Mouse (Mus musculus): ENCODE data around the gene Ttc12. TPM values are rescaled to one million over a fixed set of nuclear protein-coding genes. Genes with fewer than 3 reads are reported as not detected.

The Ttc12 gene
- 1 to 10 TPM in 1 of 2 experiments, under 1 TPM in 1; 0.29 to 1.5 TPM for polyA plus RNA-seq (2012; fragmentation: generic; extraction: Trizol)

GRCm38 (mm10) chr9:49485892-49486311 is at the start of gene Ttc12:
Gene Ttc12 (minus strand): TSS chr9:49486225.

GRCm38 (mm10) chr9:49426921-49427320 is 59.1 kb downstream of the Ttc12 start, which contains the start of gene Ankk1:
Gene Ankk1 (minus strand): TSS chr9:49427021.

Other genes with a start within 250 kb of the Ttc12 start
- gene Gm4894, start 235.7 kb downstream of the Ttc12 start, polyA plus RNA-seq (2012; fragmentation: generic; extraction: Trizol), result not detected
- gene Drd2, start 145.6 kb downstream of the Ttc12 start, polyA plus RNA-seq (2012; fragmentation: generic; extraction: Trizol), result not detected
- gene Ankk1, start 59.2 kb downstream of the Ttc12 start, polyA plus RNA-seq (2012; fragmentation: generic; extraction: Trizol), result not detected

Measured in C3H10T1/2 (cell line).